Mouse (Mus musculus) hindbrain, embryonic 10.5 days (tissue): ENCODE results near the gene Cxxc4. TPM values are rescaled to one million over a fixed set of nuclear protein-coding genes. Genes with fewer than 3 reads are reported as not detected.
A peak's percentile ranks its signal among the peaks of the same experiment; 100 is the strongest.
"Not testable (repeated sequence)": the region's sequence is repeated elsewhere in the genome, so short reads cannot be mapped to it uniquely, and the experiment has no call there.

Source experiments
- DNase-seq: peaks from one replicate; pipeline ENCODE4 v3.0.0-alpha.2; 2017; ENCODE audit warnings: low spot score
- H3K27ac ChIP-seq: fragments of 300-500 bp; sonication (generic); 2 replicates; pipeline ENCODE4 v1.5.1; 2016; ENCODE audit warnings: mild to moderate bottlenecking, moderate library complexity
- H3K27me3 ChIP-seq: fragments of 300-500 bp; sonication (generic); 2 replicates; pipeline ENCODE4 v1.6.1; 2016; ENCODE audit warnings: mild to moderate bottlenecking; ENCODE audit not compliant: poor library complexity, insufficient read depth, severe bottlenecking
- H3K36me3 ChIP-seq: fragments of 300-500 bp; sonication (generic); 2 replicates; pipeline ENCODE4 v1.6.1; 2016; ENCODE audit warnings: mild to moderate bottlenecking, moderate library complexity
- H3K4me1 ChIP-seq: fragments of 300-500 bp; sonication (generic); replicated peaks from 2 replicates; pipeline ENCODE4 v1.6.1; 2016; ENCODE audit warnings: mild to moderate bottlenecking
- H3K4me3 ChIP-seq: fragments of 300-500 bp; sonication (generic); 2 replicates; pipeline ENCODE4 v1.5.1; 2016; ENCODE audit warnings: mild to moderate bottlenecking, moderate library complexity
- H3K9me3 ChIP-seq: fragments of 300-500 bp; sonication (generic); 2 replicates; pipeline ENCODE4 v1.6.1; 2016; ENCODE audit warnings: mild to moderate bottlenecking, moderate library complexity
- WGBS: fragments of 180-500 bp; shearing (Covaris S2); methylation state at CpG from one replicate; pipeline ENCODE4 v1.1.7; 2016; 5-methylcytosine and 5-hydroxymethylcytosine counted together
- polyA plus RNA-seq: library from polyadenylated mRNA; unstranded; fragments of >200 nt; fragmentation: Nextera tagmentation; extraction: Ambion mirVana; gene quantifications from 2 replicates; pipeline ENCODE4 v1.2.1, GENCODE M21; 2016

Cxxc4 gene
- 12.6 and 20.5 TPM in 2 replicates for polyA plus RNA-seq

DNA sequence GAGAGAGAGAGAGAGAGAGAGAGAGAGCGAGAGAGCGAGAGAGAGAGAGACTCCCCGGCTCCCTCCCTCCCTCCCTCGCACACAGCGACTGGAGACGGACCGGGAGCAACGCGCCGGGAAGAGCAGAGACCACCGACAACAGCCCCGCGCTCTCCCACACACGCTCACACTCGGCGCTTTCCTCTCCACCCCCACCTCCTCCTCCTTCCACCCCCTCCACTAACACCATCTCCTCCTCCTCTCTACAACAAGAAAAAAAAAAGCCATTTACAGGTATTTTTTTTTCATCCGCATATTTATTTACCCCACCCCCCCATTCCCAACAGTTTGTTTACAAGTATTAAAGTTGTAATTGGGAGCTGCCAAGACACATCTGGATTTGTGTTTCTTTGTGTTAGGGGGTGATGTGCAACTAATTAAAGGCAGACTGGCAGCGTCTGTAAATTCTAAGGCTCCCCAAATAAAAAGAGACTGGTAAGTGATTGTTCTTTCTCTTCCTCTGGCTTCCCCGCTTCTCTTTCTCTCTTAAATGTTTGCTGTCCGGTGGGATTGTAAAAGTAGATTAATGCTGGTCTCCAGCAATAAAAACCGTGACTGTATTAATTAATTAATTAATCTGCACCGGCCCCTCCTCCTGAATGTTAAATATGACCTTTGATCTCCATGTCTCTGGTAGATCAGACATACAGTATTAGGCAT, at the start of gene Cxxc4:
Gene Cxxc4, plus strand, starts transcription at position 71 of the 699 bp plus-strand sequence.
- Histone ChIP-seq H3K27ac (peak within 1 kb of the TSS; percentile 99), H3K4me1 (peaks cover 46% of the 10 kb centered on the region), H3K27me3 (no peaks in the 10 kb centered on the region), H3K9me3 (no peaks in the 10 kb centered on the region), H3K4me3 (peak within 1 kb of the TSS; percentile 81), H3K36me3 (no peaks in the 10 kb centered on the region; the same call in 1 of the 2 replicates)
- DNase-seq, result no peak
- under 1% methylated on average over 12 of the region's 22 CpGs for WGBS

DNA sequence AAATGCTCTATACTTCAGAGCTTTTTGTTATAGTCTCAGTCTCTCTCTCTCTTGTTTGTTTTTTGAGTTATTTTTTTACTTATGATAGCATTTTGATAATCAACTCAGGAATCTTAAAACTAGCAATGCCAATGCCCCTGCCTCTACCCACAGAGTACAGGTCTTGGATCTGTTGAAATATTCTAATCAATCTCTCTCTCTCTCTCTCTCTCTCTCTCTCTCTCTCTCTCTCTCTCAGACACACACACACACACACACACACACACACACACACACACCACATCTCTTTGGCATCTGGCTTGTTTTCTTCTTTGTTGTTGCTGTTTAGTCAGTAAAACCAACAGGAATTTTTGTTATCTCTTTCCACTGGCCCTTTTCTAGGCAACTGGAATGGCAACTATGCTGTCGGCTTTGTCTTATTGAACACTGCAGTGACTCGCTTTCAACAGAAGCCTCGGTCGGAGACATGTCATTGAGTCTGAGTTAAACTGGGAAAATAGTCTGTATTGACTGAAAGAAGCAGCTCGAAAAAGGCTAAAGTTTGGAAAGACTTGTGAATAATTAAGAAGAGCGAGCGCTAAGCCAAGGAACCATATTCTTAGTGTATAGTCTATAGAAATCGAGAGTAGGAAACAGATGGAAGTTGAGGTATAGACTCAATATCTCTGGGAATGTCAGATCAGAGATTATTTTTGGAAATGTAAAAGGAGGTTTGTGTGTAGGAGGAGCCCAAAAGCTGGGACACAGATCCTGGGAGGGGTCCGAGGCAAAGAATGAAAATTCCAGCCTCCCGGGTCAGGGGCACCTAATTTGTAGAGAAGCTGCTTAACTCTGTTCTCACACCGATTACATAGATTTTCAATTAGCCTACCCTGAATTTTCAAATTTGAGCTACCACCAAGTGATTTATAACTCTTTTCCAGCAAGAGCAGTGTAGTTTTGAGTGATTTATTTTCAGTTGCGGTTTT, 47.0 kb upstream of the Cxxc4 start:
- H3K4me3 ChIP-seq, result peak overlapping the region; percentile 39
- no peaks in the 10 kb centered on the region for H3K9me3 ChIP-seq
- DNase-seq, result peak; percentile 34
- no peaks in the 10 kb centered on the region for H3K27me3 ChIP-seq
- H3K4me1 ChIP-seq, result peaks cover 15% of the 10 kb centered on the region
- no peaks in the 10 kb centered on the region for H3K36me3 ChIP-seq
- WGBS, result 46% methylated on average over 12 of the region's 12 CpGs
- H3K27ac ChIP-seq, result peak overlapping the region; percentile 83

DNA sequence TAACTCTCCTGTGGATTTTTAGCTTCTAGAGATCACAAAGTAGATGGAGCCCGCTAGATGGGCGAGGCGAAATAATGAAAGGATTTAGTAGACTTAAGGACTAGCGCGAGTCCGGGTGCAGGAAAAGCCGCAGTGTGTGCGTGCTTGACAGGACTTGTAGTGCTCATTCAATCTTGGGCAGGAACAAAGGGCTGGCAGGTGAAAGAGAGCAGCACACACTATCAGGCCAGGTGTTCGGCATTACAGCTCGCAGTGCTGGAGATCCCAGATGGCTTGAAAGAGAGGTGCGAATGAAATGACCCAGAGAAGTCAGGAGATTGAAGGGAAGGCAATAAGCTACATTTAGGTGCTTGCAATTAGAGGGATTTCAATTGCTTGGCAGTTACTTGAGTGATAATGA, 46.2 kb upstream of the Cxxc4 start:
- peak overlapping the region; percentile 83 for H3K27ac ChIP-seq
- WGBS, result 56% methylated on average over 11 of the region's 11 CpGs
- DNase-seq, result peak; percentile 27
- H3K4me3 ChIP-seq, result peak overlapping the region; percentile 39
- peaks cover 15% of the 10 kb centered on the region for H3K4me1 ChIP-seq
- H3K36me3 ChIP-seq, result no peaks in the 10 kb centered on the region
- H3K9me3 ChIP-seq, result no peaks in the 10 kb centered on the region
- H3K27me3 ChIP-seq, result no peaks in the 10 kb centered on the region

DNA sequence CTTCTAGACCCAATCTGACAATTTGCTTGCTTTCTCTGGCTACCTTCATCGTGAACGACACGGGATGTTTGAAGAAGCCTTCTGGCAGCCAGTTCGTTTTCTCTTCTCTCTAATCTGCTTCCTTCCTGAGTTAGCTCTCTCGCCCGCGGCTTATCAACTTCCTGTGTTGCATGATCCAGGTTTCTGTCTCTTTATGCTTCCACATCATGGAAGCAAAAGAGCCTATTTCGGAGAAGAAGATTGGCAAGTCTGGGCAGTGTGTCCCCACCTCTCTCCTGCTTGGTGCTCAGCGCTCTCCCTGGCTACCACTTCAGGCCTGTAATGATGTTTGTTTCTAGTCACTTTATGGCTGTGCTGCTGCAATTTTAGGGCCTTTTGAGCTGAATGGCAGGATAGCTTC, 36.4 kb upstream of the Cxxc4 start:
- 78% methylated on average over 9 of the region's 9 CpGs for WGBS
- Histone ChIP-seq H3K27ac (0 out of 2 replicates have a peak overlapping the region, but pooled peaks have one; percentile 29), H3K4me3 (no peak overlapping the region), H3K36me3 (no peaks in the 10 kb centered on the region), H3K27me3 (no peaks in the 10 kb centered on the region), H3K9me3 (no peaks in the 10 kb centered on the region), H3K4me1 (no peaks in the 10 kb centered on the region)
- DNase-seq, result no peak

DNA sequence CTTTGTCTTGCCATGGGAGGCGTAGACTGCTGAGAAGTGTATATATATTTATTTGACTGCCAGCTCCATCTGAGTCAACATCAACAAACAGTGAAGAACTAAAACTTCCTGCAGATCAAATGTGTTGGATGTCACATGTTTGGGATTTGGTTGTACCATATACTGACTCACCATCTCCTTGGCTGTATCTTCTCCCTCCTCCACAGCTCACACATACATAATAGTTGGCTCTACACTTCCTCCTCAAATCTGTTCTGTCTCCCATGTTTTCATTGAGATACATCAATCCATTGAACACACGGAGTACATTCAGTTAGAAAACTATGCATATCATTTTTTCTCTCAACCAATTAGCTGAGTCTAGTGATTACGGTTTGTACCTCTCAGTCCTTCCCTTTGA, 29.7 kb upstream of the Cxxc4 start:
- Histone ChIP-seq H3K4me3 (no peak overlapping the region), H3K27me3 (no peaks in the 10 kb centered on the region), H3K36me3 (no peaks in the 10 kb centered on the region), H3K9me3 (no peaks in the 10 kb centered on the region), H3K27ac (no peak overlapping the region), H3K4me1 (no peaks in the 10 kb centered on the region)
- 88% methylated on average over 3 of the region's 3 CpGs for WGBS
- DNase-seq, result no peak

DNA sequence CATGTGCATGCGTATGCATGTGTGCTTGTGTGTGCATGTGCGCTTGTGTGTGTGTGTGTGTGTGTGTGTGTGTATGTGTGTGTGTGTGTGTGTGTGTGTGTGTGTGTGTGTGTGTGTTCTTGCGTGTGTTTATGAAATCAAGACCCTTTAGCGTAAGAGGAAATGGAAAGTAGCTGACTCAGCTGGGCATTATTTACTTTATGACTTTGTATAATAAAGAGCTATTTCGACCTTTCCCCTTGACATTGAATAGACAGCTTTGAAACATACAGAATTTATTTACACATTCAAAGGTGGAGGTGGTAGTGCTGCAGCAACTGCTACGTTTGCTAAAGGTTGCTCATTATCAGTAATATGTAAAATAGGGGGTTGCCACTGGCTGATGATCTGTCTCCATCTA, 25.3 kb upstream of the Cxxc4 start:
- Histone ChIP-seq H3K27ac (no peak overlapping the region), H3K36me3 (no peaks in the 10 kb centered on the region), H3K27me3 (no peaks in the 10 kb centered on the region), H3K4me1 (no peaks in the 10 kb centered on the region), H3K9me3 (no peaks in the 10 kb centered on the region), H3K4me3 (no peak overlapping the region)
- 85% methylated on average over 6 of the region's 6 CpGs for WGBS
- DNase-seq, result no peak

DNA sequence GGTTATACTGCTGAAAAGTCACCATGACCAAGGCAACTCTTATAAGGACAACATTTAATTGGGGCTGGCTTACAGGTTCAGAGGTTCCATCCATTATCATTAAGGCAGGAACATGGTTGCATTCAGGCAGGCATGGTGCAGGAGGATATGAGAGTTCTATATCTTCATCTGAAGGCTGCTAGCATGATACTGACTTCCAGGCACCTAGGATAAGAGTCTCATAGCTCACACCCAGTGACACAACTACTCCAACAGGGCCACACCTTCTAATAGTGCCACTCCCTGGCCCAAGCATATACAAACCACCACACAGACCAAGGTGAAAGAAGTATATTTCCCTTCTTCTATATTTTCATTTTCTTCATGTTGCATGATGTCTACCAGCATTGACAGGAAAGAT, 16.4 kb upstream of the Cxxc4 start:
- not testable (repeated sequence) for H3K27ac ChIP-seq, H3K27me3 ChIP-seq, H3K4me3 ChIP-seq, DNase-seq, H3K9me3 ChIP-seq, H3K4me1 ChIP-seq, H3K36me3 ChIP-seq

DNA sequence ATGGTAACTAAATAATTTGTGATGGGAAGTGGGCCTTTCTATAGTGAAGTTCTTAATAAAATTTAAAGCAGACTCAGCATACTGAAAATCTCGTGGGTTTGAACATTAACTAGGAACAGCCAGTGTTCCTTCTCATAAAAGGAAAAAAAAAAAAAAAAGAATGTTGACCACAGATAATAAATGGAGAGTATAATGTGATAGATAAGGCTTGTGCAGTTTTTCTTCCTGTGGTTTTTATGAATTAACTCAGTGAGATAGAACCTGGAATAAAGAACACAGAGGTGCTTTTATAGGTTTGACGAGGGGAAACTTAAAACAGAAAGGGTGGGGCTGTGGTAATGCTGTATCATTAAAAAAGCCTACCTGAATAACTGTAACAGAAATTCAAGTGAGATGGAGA, 15.3 kb upstream of the Cxxc4 start:
- H3K36me3 ChIP-seq, result no peaks in the 10 kb centered on the region
- H3K27ac ChIP-seq, result no peak overlapping the region
- no peak overlapping the region for H3K4me3 ChIP-seq
- H3K27me3 ChIP-seq, result no peaks in the 10 kb centered on the region
- H3K4me1 ChIP-seq, result no peaks in the 10 kb centered on the region
- 76% methylated on average over 2 of the region's 2 CpGs for WGBS
- DNase-seq, result no peak
- no peaks in the 10 kb centered on the region for H3K9me3 ChIP-seq

DNA sequence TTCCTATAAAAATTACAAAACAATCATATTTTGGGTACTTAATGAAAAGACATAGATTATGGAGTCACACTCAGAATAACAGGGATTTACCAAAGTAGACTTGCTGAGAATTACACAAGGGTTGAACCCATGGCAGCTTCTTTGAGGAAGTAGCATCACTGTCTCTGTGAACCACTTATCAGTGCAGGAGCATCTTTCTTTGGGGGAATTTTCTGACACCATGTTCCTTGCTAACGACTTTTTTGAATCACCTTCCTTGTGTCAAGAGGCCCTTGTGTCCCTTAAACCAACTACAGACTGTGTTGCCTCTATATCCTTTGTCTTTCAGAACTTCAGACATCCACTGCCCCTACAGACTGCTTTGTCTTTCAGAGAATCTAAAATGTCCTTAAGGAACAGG, 13.7 kb upstream of the Cxxc4 start:
- DNase-seq, result no peak
- H3K36me3 ChIP-seq, result no peaks in the 10 kb centered on the region
- H3K4me1 ChIP-seq, result no peaks in the 10 kb centered on the region
- WGBS, result 60% methylated on average over 1 of the region's 1 CpGs
- H3K27ac ChIP-seq, result no peak overlapping the region
- H3K4me3 ChIP-seq, result no peak overlapping the region
- no peaks in the 10 kb centered on the region for H3K9me3 ChIP-seq
- no peaks in the 10 kb centered on the region for H3K27me3 ChIP-seq

DNA sequence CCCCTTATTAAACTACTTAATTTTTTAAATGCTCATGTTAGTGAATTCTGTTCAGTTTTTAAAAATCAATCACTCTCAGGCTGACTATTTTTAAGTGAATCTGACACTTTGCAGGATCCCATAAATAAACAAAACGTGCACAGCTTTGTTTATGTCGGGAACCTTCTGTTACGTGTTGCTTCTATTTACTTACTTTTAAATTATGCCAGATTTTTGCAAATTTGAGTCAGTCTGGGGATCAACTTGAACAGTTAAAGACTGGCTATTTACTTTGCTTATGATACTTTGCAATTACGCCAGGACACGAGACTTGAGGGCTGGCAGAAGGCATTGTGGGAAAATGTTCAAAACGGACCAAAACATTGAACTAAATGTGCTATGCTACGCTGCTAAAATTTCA, 12.3 kb upstream of the Cxxc4 start:
- H3K27ac ChIP-seq, result no peak overlapping the region
- no peaks in the 10 kb centered on the region for H3K36me3 ChIP-seq
- WGBS, result 89% methylated on average over 7 of the region's 7 CpGs
- no peaks in the 10 kb centered on the region for H3K27me3 ChIP-seq
- DNase-seq, result no peak
- no peak overlapping the region for H3K4me3 ChIP-seq
- no peaks in the 10 kb centered on the region for H3K9me3 ChIP-seq
- no peaks in the 10 kb centered on the region for H3K4me1 ChIP-seq

DNA sequence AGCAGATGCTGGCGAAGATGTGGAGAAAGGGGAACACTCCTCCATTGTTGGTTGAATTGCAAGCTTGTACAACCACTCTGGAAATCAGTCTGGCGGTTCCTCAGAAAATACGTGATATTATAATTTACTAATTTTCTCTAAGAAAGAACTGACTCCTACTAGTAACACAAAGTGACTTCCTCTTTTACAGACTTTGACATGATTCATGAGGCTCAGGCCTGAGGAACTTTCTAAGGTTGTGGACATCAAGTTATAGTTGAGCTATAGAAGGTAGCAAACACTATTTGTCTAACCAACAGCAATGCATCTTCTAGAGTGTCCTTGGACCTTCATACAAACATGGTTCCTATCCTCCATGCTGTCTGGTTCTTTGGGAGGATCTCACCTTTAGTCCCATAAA, 10.4 kb upstream of the Cxxc4 start:
- no peaks in the 10 kb centered on the region for H3K36me3 ChIP-seq
- H3K4me1 ChIP-seq, result no peaks in the 10 kb centered on the region
- H3K4me3 ChIP-seq, result no peak overlapping the region
- H3K27ac ChIP-seq, result no peak overlapping the region
- no peak for DNase-seq
- 89% methylated on average over 3 of the region's 3 CpGs for WGBS
- no peaks in the 10 kb centered on the region for H3K9me3 ChIP-seq
- no peaks in the 10 kb centered on the region for H3K27me3 ChIP-seq

DNA sequence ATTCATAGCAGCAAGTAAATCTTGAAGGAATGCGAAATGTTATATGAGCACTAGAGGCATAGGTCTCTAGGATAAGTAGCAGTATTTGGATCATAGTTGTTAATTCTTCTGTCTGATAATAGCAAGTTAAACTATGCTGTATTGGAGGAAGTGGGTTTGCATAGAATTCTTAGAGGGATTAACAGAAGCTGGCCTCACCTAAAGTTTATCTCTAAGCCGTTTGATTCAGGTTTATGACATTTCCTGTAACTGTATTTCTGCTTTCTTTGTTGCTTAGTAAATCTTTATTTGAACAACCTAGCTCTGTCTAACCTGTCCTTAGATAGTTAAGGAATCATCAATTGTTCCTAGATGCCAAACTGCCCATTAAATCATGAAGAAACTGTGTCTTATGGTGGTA, 3.5 kb upstream of the Cxxc4 start:
- H3K4me1 ChIP-seq, result peaks cover 17% of the 10 kb centered on the region
- DNase-seq, result no peak
- H3K27me3 ChIP-seq, result no peaks in the 10 kb centered on the region
- H3K9me3 ChIP-seq, result no peaks in the 10 kb centered on the region
- H3K27ac ChIP-seq, result no peak overlapping the region
- H3K36me3 ChIP-seq, result no peaks in the 10 kb centered on the region
- no peak overlapping the region for H3K4me3 ChIP-seq
- WGBS, result 89% methylated on average over 2 of the region's 2 CpGs
